Mouse (Mus musculus) ES-E14 (cell line): ENCODE measurements around the gene Lhfp. TPM values are rescaled to one million over a fixed set of nuclear protein-coding genes. Genes with fewer than 3 reads are reported as not detected.

Source experiments
- DNase-seq: peaks from one replicate; pipeline ENCODE4 v3.0.0-alpha.2; 2013; ENCODE audit warnings: low read depth, low spot score
- H3K27ac ChIP-seq: 2 replicates; pipeline ENCODE4 v1.5.1; 2012; ENCODE audit warnings: low read depth, mild to moderate bottlenecking, low read length, moderate library complexity, mixed read lengths; ENCODE audit not compliant: poor library complexity, insufficient read depth, severe bottlenecking
- H3K36me3 ChIP-seq: 2 replicates; pipeline ENCODE4 v1.6.1; 2012; ENCODE audit warnings: mild to moderate bottlenecking, low read length, moderate library complexity, mixed read lengths; ENCODE audit not compliant: control insufficient read depth, poor library complexity, insufficient read depth, severe bottlenecking
- H3K4me1 ChIP-seq, 2 experiments: fragments of 150-350 bp in 1 of 2; sonication (generic) in 1 of 2; 2 replicates each; pipeline ENCODE4 v1.6.1; 2012; ENCODE audit warnings: low read length in 2 of 2, mild to moderate bottlenecking in 1 of 2, mixed read lengths in 1 of 2; ENCODE audit not compliant: control insufficient read depth in 2 of 2, insufficient read depth in 2 of 2, poor library complexity in 1 of 2
- H3K4me3 ChIP-seq, 2 experiments: fragments of 150-350 bp in 1 of 2; sonication (generic) in 1 of 2; 2 replicates each; pipeline ENCODE4 v1.5.1; 2012; ENCODE audit warnings: low read length in 2 of 2, low read depth in 1 of 2, mild to moderate bottlenecking in 1 of 2, mixed read lengths in 1 of 2; ENCODE audit not compliant: insufficient read depth in 1 of 2, poor library complexity in 1 of 2, severe bottlenecking in 1 of 2
- H3K9ac ChIP-seq: 2 replicates; pipeline ENCODE4 v1.6.1; 2012; ENCODE audit warnings: low read depth, mild to moderate bottlenecking, low read length, mixed read lengths; ENCODE audit not compliant: poor library complexity, insufficient read depth, severe bottlenecking
- H3K9me3 ChIP-seq: fragments of 150-350 bp; sonication (generic); 2 replicates; pipeline ENCODE4 v1.6.1; 2012; ENCODE audit warnings: low read depth, mild to moderate bottlenecking, low read length; ENCODE audit not compliant: control insufficient read depth, insufficient read depth
- CHD2 ChIP-seq: IDR thresholded peaks from 2 replicates; pipeline ENCODE4 v1.6.1; 2014; ENCODE audit warnings: mild to moderate bottlenecking, low read depth, low read length, inconsistent platforms
- HCFC1 ChIP-seq: IDR thresholded peaks from 2 replicates; pipeline ENCODE4 v1.6.1; 2012; ENCODE audit warnings: low read length, inconsistent platforms, borderline replicate concordance; ENCODE audit not compliant: insufficient read depth
- MAFK ChIP-seq: IDR thresholded peaks from 2 replicates; pipeline ENCODE4 v1.6.1; 2014; ENCODE audit warnings: mild to moderate bottlenecking, low read depth, low read length, inconsistent platforms; ENCODE audit not compliant: insufficient read depth
- ZC3H11A ChIP-seq: IDR thresholded peaks from 2 replicates; pipeline ENCODE4 v1.6.1; 2012; ENCODE audit warnings: low read depth, mild to moderate bottlenecking, inconsistent platforms, low read length, borderline replicate concordance
- ZNF384 ChIP-seq: IDR thresholded peaks from 2 replicates; pipeline ENCODE4 v1.6.1; 2012; ENCODE audit warnings: low read depth, low read length, inconsistent platforms
- in situ Hi-C, 2 experiments: fragments of 600-800 bp; cut with MboI; formaldehyde crosslinking; loops; one replicate each; pipeline ENCODE4 v1.15.1; 2025; ENCODE audit warnings: low sequenced_read_pairs in 2 of 2, inconsistent platforms in 1 of 2; ENCODE audit not compliant: unreplicated experiment in 2 of 2
- total RNA-seq: library from RNA; depleted of rRNA; stranded (reverse); fragments of 300-350 nt; gene quantifications from 2 replicates; pipeline ENCODE4 v1.2.3, GENCODE M21; 2012

Gene Lhfp
- total RNA-seq, 1 experiment = 20.2 TPM

- Histone ChIP-seq H3K9me3 (no peaks in the 10 kb centered on the region), H3K36me3 (no peaks in the 10 kb centered on the region), H3K9ac (no peak overlapping the region), H3K27ac (no peak overlapping the region), H3K4me1 (no peaks in the 10 kb centered on the region), H3K4me3 (no peak overlapping the region)
- TF ChIP-seq MAFK = no peak
- no peak for TF ChIP-seq CHD2
- no peak for TF ChIP-seq HCFC1
- no peak for TF ChIP-seq ZNF384
- no peak for TF ChIP-seq ZC3H11A
- DNase-seq = no peak
- in situ Hi-C loops = no loop called here
Measured at GRCm38 (mm10) chr3:53084806-53085205, 43.5 kb downstream of the Lhfp start.

- no peak overlapping the region for H3K4me3 ChIP-seq
- no peak overlapping the region for H3K9ac ChIP-seq
- H3K4me1 ChIP-seq = no peaks in the 10 kb centered on the region
- H3K27ac ChIP-seq = no peak overlapping the region
- H3K36me3 ChIP-seq = no peaks in the 10 kb centered on the region
- TF ChIP-seq ZNF384 = no peak
- no peak for TF ChIP-seq HCFC1
- TF ChIP-seq ZC3H11A = no peak
- no peak for TF ChIP-seq CHD2
- no peak for TF ChIP-seq MAFK
- DNase-seq = no peak
- in situ Hi-C loops = no loop called here
- H3K9me3 ChIP-seq = no peaks in the 10 kb centered on the region
Measured at GRCm38 (mm10) chr3:53086481-53087155, 45.3 kb downstream of the Lhfp start.

- Histone ChIP-seq H3K27ac (no peak overlapping the region), H3K36me3 (no peaks in the 10 kb centered on the region), H3K4me1 (no peaks in the 10 kb centered on the region), H3K9ac (no peak overlapping the region), H3K4me3 (no peak overlapping the region), H3K9me3 (no peaks in the 10 kb centered on the region)
- TF ChIP-seq ZC3H11A (no peak), CHD2 (no peak), HCFC1 (no peak), MAFK (no peak), ZNF384 (no peak)
- in situ Hi-C loops = no loop called here
- DNase-seq = no peak
Measured at GRCm38 (mm10) chr3:53087156-53087805, 46.0 kb downstream of the Lhfp start.

- TF ChIP-seq MAFK (no peak), ZC3H11A (no peak), ZNF384 (no peak), CHD2 (no peak), HCFC1 (no peak)
- in situ Hi-C loops = no loop called here
- no peak overlapping the region for H3K9ac ChIP-seq
Measured at GRCm38 (mm10) chr3:53089921-53090320, 48.6 kb downstream of the Lhfp start.

GRCm38 (mm10) chr3:53100210-53100609 is 58.9 kb downstream of the Lhfp start:
- H3K36me3 ChIP-seq = no peaks in the 10 kb centered on the region
- TF ChIP-seq ZC3H11A (no peak), HCFC1 (no peak), MAFK (no peak), ZNF384 (no peak), CHD2 (no peak)
- H3K9ac ChIP-seq = no peak overlapping the region
- DNase-seq = no peak
- H3K27ac ChIP-seq = no peak overlapping the region
- H3K4me1 ChIP-seq = peaks cover 0 to 5% of the 10 kb centered on the region in 2 experiments; a peak in 1 of 4 replicates
- H3K9me3 ChIP-seq = no peaks in the 10 kb centered on the region
- no peak overlapping the region for H3K4me3 ChIP-seq
- in situ Hi-C loops = no loop called here

More at GRCm38 (mm10) chr3:53089921-53090320, 48.6 kb downstream of the Lhfp start:
- H3K27ac ChIP-seq = no peak overlapping the region
- DNase-seq = no peak
- H3K9me3 ChIP-seq = no peaks in the 10 kb centered on the region
- H3K4me1 ChIP-seq = no peaks in the 10 kb centered on the region
- H3K4me3 ChIP-seq = no peak overlapping the region
- no peaks in the 10 kb centered on the region for H3K36me3 ChIP-seq
